Mouse (Mus musculus) heart, embryonic 10.5 days (tissue): Measurements from ENCODE around the gene Zfp61. TPM values are rescaled to one million over a fixed set of nuclear protein-coding genes. Genes with fewer than 3 reads are reported as not detected.

ENCODE experiments used
- DNase-seq: peaks from one replicate; pipeline ENCODE4 v3.0.0-alpha.2; 2017; ENCODE audit warnings: low spot score
- H3K27ac ChIP-seq: fragments of 300-500 bp; sonication (generic); 2 replicates; pipeline ENCODE4 v1.5.1; 2016; ENCODE audit warnings: mild to moderate bottlenecking
- H3K27me3 ChIP-seq: fragments of 300-500 bp; sonication (generic); 2 replicates; pipeline ENCODE4 v1.6.1; 2016; ENCODE audit warnings: mild to moderate bottlenecking; ENCODE audit not compliant: poor library complexity, insufficient read depth, severe bottlenecking
- H3K36me3 ChIP-seq: fragments of 300-500 bp; sonication (generic); 2 replicates; pipeline ENCODE4 v1.6.1; 2016; ENCODE audit warnings: mild to moderate bottlenecking, moderate library complexity
- H3K4me1 ChIP-seq: fragments of 300-500 bp; sonication (generic); 2 replicates; pipeline ENCODE4 v1.6.1; 2016; ENCODE audit warnings: mild to moderate bottlenecking
- H3K4me3 ChIP-seq: fragments of 300-500 bp; sonication (generic); 2 replicates; pipeline ENCODE4 v1.5.1; 2016; ENCODE audit warnings: mild to moderate bottlenecking, moderate library complexity
- H3K9me3 ChIP-seq: fragments of 300-500 bp; sonication (generic); 2 replicates; pipeline ENCODE4 v1.6.1; 2016; ENCODE audit warnings: mild to moderate bottlenecking, moderate library complexity
- WGBS: fragments of 180-500 bp; shearing (Covaris S2); methylation state at CpG from one replicate; pipeline ENCODE4 v1.1.7; 2016; 5-methylcytosine and 5-hydroxymethylcytosine counted together
- microRNA-seq: library from miRNA; unstranded; fragments of <30 nt; microRNA quantifications from one replicate; pipeline ENCODE4, GENCODE M21; 2017
- polyA plus RNA-seq: library from polyadenylated mRNA; unstranded; fragments of >200 nt; fragmentation: Nextera tagmentation; extraction: Ambion mirVana; gene quantifications from 2 replicates; pipeline ENCODE4 v1.2.1, GENCODE M21; 2016

Gene Zfp61
- polyA plus RNA-seq, 1 experiment from 2014 or later, result 27.2 TPM

GRCm38 (mm10) chr7:24269667-24270287 lies 31.3 kb downstream of the Zfp61 start:
- 0 out of 2 replicates have a peak, but pooled peaks cover 3% of the 10 kb centered on the region for H3K4me1 ChIP-seq
- H3K4me3 ChIP-seq, result peak overlapping the region; percentile 74
- no peaks in the 10 kb centered on the region for H3K27me3 ChIP-seq
- peak overlapping the region; percentile 89; the same call in 1 of the 2 replicates for H3K27ac ChIP-seq
- no peak for DNase-seq
- WGBS, result 31% methylated on average over 7 of the region's 7 CpGs
- H3K36me3 ChIP-seq, result peaks cover 15% of the 10 kb centered on the region
- H3K9me3 ChIP-seq, result no peaks in the 10 kb centered on the region

- 65% methylated on average over 3 of the region's 3 CpGs for WGBS
- H3K4me3 ChIP-seq, result no peak overlapping the region
- H3K36me3 ChIP-seq, result peaks cover 9% of the 10 kb centered on the region
- H3K27ac ChIP-seq, result no peak overlapping the region; the same call in 1 of the 2 replicates
- H3K27me3 ChIP-seq, result no peaks in the 10 kb centered on the region
- DNase-seq, result no peak
- 0 out of 2 replicates have a peak, but pooled peaks cover 3% of the 10 kb centered on the region for H3K4me1 ChIP-seq
- H3K9me3 ChIP-seq, result no peaks in the 10 kb centered on the region
Measured at GRCm38 (mm10) chr7:24269256-24269655, 31.8 kb downstream of the Zfp61 start.

DNA sequence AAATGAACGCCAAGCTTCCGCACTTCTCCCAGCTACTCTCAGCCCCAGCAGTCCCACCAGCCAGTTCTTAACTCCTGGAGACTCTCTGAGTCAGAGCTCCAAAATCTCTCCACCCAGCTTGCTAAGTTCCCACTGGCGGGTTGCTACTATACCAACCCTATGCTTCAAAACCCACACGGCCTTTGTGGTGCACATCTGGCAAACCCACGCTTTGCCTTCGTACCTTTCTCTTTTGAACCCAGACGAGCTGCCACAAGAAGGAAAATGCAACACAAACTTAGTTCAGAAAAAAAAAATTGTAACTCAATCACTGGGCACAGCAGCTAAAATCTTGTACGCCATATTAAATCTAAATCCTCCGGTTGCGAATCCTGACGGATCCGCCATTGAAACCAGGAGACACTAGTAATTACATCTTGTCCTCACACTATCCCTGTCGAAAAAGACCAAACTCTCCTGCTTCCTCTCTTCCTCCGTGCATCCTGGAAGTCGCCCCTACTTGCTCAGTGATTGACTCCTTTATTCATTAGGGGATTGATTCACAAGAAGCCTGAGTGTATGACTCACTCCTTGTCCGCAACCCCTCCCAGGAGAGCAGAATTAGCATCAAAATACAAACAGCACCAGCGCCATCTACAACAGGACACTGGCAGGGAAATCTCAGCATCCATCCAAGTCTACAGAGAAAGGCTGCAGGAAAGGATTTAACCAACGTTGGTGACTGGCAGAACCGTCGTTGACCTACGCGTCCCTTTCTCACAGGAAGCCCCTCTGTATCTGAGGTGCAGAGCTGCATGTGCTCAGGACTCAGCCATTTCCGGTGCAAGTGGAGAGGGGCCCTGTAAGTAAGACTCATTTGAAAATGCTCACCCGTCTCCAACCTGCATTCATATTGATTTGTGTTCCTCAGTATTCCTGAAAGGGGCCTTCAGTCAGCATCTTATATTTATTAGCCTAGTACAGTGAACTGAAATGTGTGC lies 32.6 kb downstream of the Zfp61 start:
- H3K4me3 ChIP-seq, result no peak overlapping the region
- peaks cover 1% of the 10 kb centered on the region for H3K36me3 ChIP-seq
- no peaks in the 10 kb centered on the region for H3K27me3 ChIP-seq
- 68% methylated on average over 24 of the region's 24 CpGs for WGBS
- 0 out of 2 replicates have a peak, but pooled peaks cover 3% of the 10 kb centered on the region for H3K4me1 ChIP-seq
- no peak overlapping the region for H3K27ac ChIP-seq
- DNase-seq, result no peak
- H3K9me3 ChIP-seq, result no peaks in the 10 kb centered on the region

- H3K27ac ChIP-seq, result no peak overlapping the region
- no peak overlapping the region for H3K4me3 ChIP-seq
- no peaks in the 10 kb centered on the region for H3K27me3 ChIP-seq
- no peak for DNase-seq
- 0 out of 2 replicates have a peak, but pooled peaks cover 3% of the 10 kb centered on the region for H3K4me1 ChIP-seq
- WGBS, result 87% methylated on average over 4 of the region's 4 CpGs
- H3K9me3 ChIP-seq, result no peaks in the 10 kb centered on the region
- peaks cover 23% of the 10 kb centered on the region for H3K36me3 ChIP-seq
Measured at GRCm38 (mm10) chr7:24260000-24260312, 41.1 kb downstream of the Zfp61 start.

GRCm38 (mm10) chr7:24259306-24259999 lies 41.6 kb downstream of the Zfp61 start:
- 84% methylated on average over 13 of the region's 13 CpGs for WGBS
- Histone ChIP-seq H3K27ac (no peak overlapping the region), H3K36me3 (peaks cover 23% of the 10 kb centered on the region), H3K4me1 (0 out of 2 replicates have a peak, but pooled peaks cover 6% of the 10 kb centered on the region), H3K27me3 (no peaks in the 10 kb centered on the region), H3K4me3 (no peak overlapping the region), H3K9me3 (no peaks in the 10 kb centered on the region)
- no peak for DNase-seq

GRCm38 (mm10) chr7:24254633-24255474 lies 46.2 kb downstream of the Zfp61 start, which contains the start of gene Zfp108:
Gene Zfp108, plus strand, starts transcription at chr7:24254794.
- DNase-seq, result peak; percentile 93
- H3K27me3 ChIP-seq, result no peaks in the 10 kb centered on the region
- H3K4me3 ChIP-seq, result peak within 1 kb of the TSS; percentile 59
- H3K27ac ChIP-seq, result peak within 1 kb of the TSS; percentile 72
- 22% methylated on average over 21 of the region's 21 CpGs for WGBS
- 0 out of 2 replicates have a peak, but pooled peaks cover 6% of the 10 kb centered on the region for H3K4me1 ChIP-seq
- H3K9me3 ChIP-seq, result no peaks in the 10 kb centered on the region
- peaks cover 3% of the 10 kb centered on the region; the same call in 1 of the 2 replicates for H3K36me3 ChIP-seq

GRCm38 (mm10) chr7:24253779-24254615 lies 47.0 kb downstream of the Zfp61 start:
- peak overlapping the region; percentile 59 for H3K4me3 ChIP-seq
- WGBS, result 62% methylated on average over 9 of the region's 9 CpGs
- H3K36me3 ChIP-seq, result no peaks in the 10 kb centered on the region
- no peaks in the 10 kb centered on the region for H3K9me3 ChIP-seq
- 0 out of 2 replicates have a peak, but pooled peaks cover 6% of the 10 kb centered on the region for H3K4me1 ChIP-seq
- DNase-seq, result no peak
- no peaks in the 10 kb centered on the region for H3K27me3 ChIP-seq
- peak overlapping the region; percentile 72 for H3K27ac ChIP-seq

Small RNAs within 50 kb of the gene (microRNA-seq; reads per million reads assigned to microRNA genes)
- gene Gm27592, result not detected

Other genes with a start within 250 kb of the Zfp61 start
- gene Vmn1r183, start 248.0 kb downstream of the Zfp61 start, polyA plus RNA-seq, result not detected in 2 replicates
- 19.3 and 19.8 TPM in 2 replicates for gene Zfp180, start 219.3 kb downstream of the Zfp61 start, polyA plus RNA-seq
- 4.6 and 5.0 TPM in 2 replicates for gene Zfp112, start 188.9 kb downstream of the Zfp61 start, polyA plus RNA-seq
- gene Zfp235, start 167.1 kb downstream of the Zfp61 start, polyA plus RNA-seq, result 8.1 and 11.5 TPM in 2 replicates
- 4.7 and 5.0 TPM in 2 replicates for gene Zfp114, start 126.2 kb downstream of the Zfp61 start, polyA plus RNA-seq
- 7.3 and 8.4 TPM in 2 replicates for gene Zfp111, start 89.8 kb downstream of the Zfp61 start, polyA plus RNA-seq
- 4.4 and 4.6 TPM in 2 replicates for gene Zfp109, start 63.7 kb downstream of the Zfp61 start, polyA plus RNA-seq
- gene Zfp108, start 46.4 kb downstream of the Zfp61 start, polyA plus RNA-seq, result 1.8 and 2.5 TPM in 2 replicates
- 5.8 and 6.4 TPM in 2 replicates for gene Zfp93, start 30.8 kb downstream of the Zfp61 start, polyA plus RNA-seq
- gene Zfp94, start 15.4 kb upstream of the Zfp61 start, polyA plus RNA-seq, result 7.0 and 10.1 TPM in 2 replicates
- gene Tescl, start 32.7 kb upstream of the Zfp61 start, polyA plus RNA-seq, result not detected in 2 replicates
- gene Lypd5, start 48.0 kb upstream of the Zfp61 start, polyA plus RNA-seq, result not detected in 2 replicates
- 11.7 and 14.2 TPM in 2 replicates for gene Kcnn4, start 69.0 kb upstream of the Zfp61 start, polyA plus RNA-seq
- 25.4 and 27.7 TPM in 2 replicates for gene Smg9, start 98.4 kb upstream of the Zfp61 start, polyA plus RNA-seq
- gene Irgc1, start 151.1 kb upstream of the Zfp61 start, polyA plus RNA-seq, result 0.16 TPM in 1 of 2 replicates, not detected in the other
- gene Plaur, start 161.3 kb upstream of the Zfp61 start, polyA plus RNA-seq, result 4.3 and 7.3 TPM in 2 replicates
- gene Cadm4, start 180.8 kb upstream of the Zfp61 start, polyA plus RNA-seq, result 0.54 and 0.63 TPM in 2 replicates
- gene Zfp428, start 205.8 kb upstream of the Zfp61 start, polyA plus RNA-seq, result 41.9 and 61.3 TPM in 2 replicates
- 0.46 and 0.49 TPM in 2 replicates for gene AC161166.1, start 211.2 kb upstream of the Zfp61 start, polyA plus RNA-seq
- gene Irgq, start 229.5 kb upstream of the Zfp61 start, polyA plus RNA-seq, result 5.3 and 5.7 TPM in 2 replicates
- gene Pinlyp, start 244.9 kb upstream of the Zfp61 start, polyA plus RNA-seq, result 0.21 TPM in 1 of 2 replicates, not detected in the other
- gene Xrcc1, start 245.1 kb upstream of the Zfp61 start, polyA plus RNA-seq, result 103 and 106 TPM in 2 replicates